Mouse (Mus musculus) midbrain, postnatal 0 days (tissue): ENCODE measurements around the gene Apobec1. TPM values are rescaled to one million over a fixed set of nuclear protein-coding genes. Genes with fewer than 3 reads are reported as not detected.

Experiments
- ATAC-seq: fragments of 200-750 bp; cut with Nextera tagmentation; 2 replicates; pipeline ENCODE4 v1.8.0; 2017; ENCODE audit warnings: moderate number of reproducible peaks, mild to moderate bottlenecking, moderate TSS enrichment, moderate library complexity; ENCODE audit not compliant: low FRiP score
- DNase-seq: peaks from one replicate; pipeline ENCODE4 v3.0.0-alpha.2; 2015; ENCODE audit warnings: low spot score
- H3K27ac ChIP-seq: fragments of 300-500 bp; sonication (generic); 2 replicates; pipeline ENCODE4 v1.5.1; 2014; ENCODE audit warnings: low read depth, mild to moderate bottlenecking, low read length, mixed read lengths
- H3K27me3 ChIP-seq: fragments of 300-500 bp; sonication (generic); 2 replicates; pipeline ENCODE4 v1.6.1; 2014; ENCODE audit warnings: low read length, control low read depth, mixed read lengths; ENCODE audit not compliant: insufficient read depth
- H3K36me3 ChIP-seq: fragments of 300-500 bp; sonication (generic); 2 replicates; pipeline ENCODE4 v1.6.1; 2014; ENCODE audit warnings: low read length, control low read depth, mixed read lengths; ENCODE audit not compliant: insufficient read depth
- H3K4me1 ChIP-seq: fragments of 300-500 bp; sonication (generic); 2 replicates; pipeline ENCODE4 v1.6.1; 2014; ENCODE audit warnings: mild to moderate bottlenecking, control low read depth, antibody characterized with exemption, low read length, mixed read lengths; ENCODE audit not compliant: insufficient read depth
- H3K4me2 ChIP-seq: fragments of 300-500 bp; sonication (generic); 2 replicates; pipeline ENCODE4 v1.6.1; 2014; ENCODE audit warnings: low read depth, mild to moderate bottlenecking, low read length, mixed read lengths; ENCODE audit not compliant: poor library complexity, severe bottlenecking
- H3K4me3 ChIP-seq: fragments of 300-500 bp; sonication (generic); 2 replicates; pipeline ENCODE4 v1.5.1; 2014; ENCODE audit warnings: low read depth, mild to moderate bottlenecking, low read length, moderate library complexity
- H3K9ac ChIP-seq: fragments of 300-500 bp; sonication (generic); replicated peaks from 2 replicates; pipeline ENCODE4 v1.6.1; 2014; ENCODE audit warnings: mild to moderate bottlenecking, low read length, moderate library complexity, mixed read lengths; ENCODE audit not compliant: poor library complexity, severe bottlenecking
- H3K9me3 ChIP-seq: fragments of 300-500 bp; sonication (generic); 2 replicates; pipeline ENCODE4 v1.6.1; 2016; ENCODE audit warnings: low read length, control low read depth
- CTCF ChIP-seq: IDR thresholded peaks from 2 replicates; pipeline ENCODE4 v1.5.1; 2016; ENCODE audit warnings: antibody characterized with exemption, mild to moderate bottlenecking
- WGBS: fragments of 180-500 bp; shearing (Covaris S2); extraction: QIAGEN DNeasy Blood & Tissue Kit; methylation state at CpG from one replicate; pipeline ENCODE4 v1.1.7; 2014; 5-methylcytosine and 5-hydroxymethylcytosine counted together
- polyA plus RNA-seq: library from polyadenylated mRNA; unstranded; fragments of >200 nt; fragmentation: Nextera tagmentation; extraction: Ambion mirVana; gene quantifications from 2 replicates; pipeline ENCODE4 v1.2.1, GENCODE M21; 2015
- total RNA-seq: library from RNA; depleted of rRNA; stranded (reverse); fragments of >200 nt; gene quantifications from 2 replicates; pipeline ENCODE4 v1.2.3, GENCODE M21; 2014; rRNA removed

The Apobec1 gene
- total and polyA plus RNA-seq, 2 experiments from 2014 or later, result 0.88 to 2.1 TPM

DNA sequence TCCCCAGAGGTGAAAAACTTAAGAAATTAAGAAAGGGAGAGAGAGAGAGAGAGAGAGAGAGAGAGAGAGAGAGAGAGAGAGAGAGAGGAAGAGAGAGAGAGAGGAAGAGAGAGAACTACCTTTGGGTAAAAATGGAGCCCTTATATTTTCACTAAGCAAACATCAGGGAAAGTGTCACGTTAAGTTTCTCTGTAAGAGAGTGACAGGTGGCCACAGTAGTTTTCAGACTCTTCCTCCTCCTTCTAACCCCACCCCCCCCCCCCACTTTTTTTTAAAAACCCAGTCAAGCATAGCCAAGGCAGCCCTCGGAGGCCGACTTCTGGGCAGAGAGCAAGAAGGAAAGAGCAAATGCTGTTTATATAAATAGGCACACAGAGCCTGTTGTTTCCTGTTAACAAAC lies 68.2 kb downstream of the Apobec1 start:
- Histone ChIP-seq H3K9ac (no peak overlapping the region), H3K4me1 (no peaks in the 10 kb centered on the region), H3K4me3 (no peak overlapping the region), H3K27ac (no peak overlapping the region), H3K4me2 (no peak overlapping the region), H3K9me3 (no peaks in the 10 kb centered on the region), H3K36me3 (no peaks in the 10 kb centered on the region), H3K27me3 (no peaks in the 10 kb centered on the region)
- 27% methylated on average over 3 of the region's 3 CpGs for WGBS
- ATAC-seq (no peak), DNase-seq (no peak)
- TF ChIP-seq CTCF, result no peak

DNA sequence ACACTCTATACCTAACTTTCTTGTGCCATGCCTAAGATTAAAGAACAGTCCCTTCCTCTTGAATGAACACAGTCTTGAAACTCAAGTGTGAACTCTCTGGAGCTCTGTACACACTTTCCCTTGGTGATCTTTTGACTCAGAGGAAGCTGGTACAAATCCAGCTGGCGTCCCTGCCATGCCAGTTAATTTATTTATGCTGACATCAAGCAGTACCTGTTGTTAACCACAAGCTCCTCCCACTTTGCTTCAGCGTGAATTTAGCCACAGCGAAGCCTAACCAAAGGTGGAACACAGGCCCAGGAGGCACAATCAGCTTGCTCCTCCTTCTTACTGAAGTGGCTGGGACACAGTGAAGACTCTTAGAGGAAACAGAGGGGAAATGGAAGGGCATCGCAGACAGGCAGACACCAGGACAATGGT lies 69.4 kb downstream of the Apobec1 start:
- DNase-seq (peak; percentile 19), ATAC-seq (no peak)
- Histone ChIP-seq H3K9me3 (no peaks in the 10 kb centered on the region), H3K27ac (no peak overlapping the region), H3K36me3 (no peaks in the 10 kb centered on the region), H3K4me1 (no peaks in the 10 kb centered on the region), H3K27me3 (no peaks in the 10 kb centered on the region), H3K9ac (no peak overlapping the region), H3K4me2 (peak overlapping the region; percentile 9; the same call in 1 of the 2 replicates), H3K4me3 (no peak overlapping the region)
- TF ChIP-seq CTCF, result no peak
- WGBS, result 6% methylated on average over 4 of the region's 4 CpGs

DNA sequence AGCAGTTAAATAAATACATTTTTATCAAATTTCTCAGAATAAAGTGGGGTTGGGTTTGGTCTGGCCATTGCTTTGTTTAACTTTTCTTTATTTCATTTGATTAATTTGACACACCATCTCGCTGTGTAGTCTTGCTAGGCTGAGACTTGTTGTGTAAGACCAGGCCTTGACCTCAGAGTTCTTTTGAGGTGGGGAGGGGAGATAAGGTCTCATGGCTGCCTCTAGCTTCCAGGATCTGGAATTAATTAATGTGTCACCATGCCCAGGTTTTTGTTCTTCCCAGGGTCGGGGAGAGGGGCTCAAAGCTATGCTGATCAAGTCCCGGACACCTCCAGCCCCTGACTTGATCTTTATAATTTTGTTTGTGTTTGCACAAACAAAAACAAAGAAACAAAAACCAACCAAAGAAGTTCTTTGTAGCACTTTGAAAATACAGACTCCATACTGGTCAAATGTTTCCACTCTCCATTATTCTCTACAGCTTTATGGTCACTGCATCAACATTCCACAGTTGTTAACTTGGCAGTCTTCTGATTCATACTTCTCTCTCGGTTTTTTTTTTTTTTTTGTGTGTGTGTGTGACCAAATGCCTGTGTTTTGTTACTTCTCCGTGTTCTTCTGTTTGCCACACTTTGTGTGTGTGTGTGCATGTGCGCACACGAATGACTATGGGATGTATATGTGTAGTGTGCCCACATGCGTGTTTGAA lies 70.6 kb downstream of the Apobec1 start:
- ATAC-seq (no peak), DNase-seq (no peak)
- Histone ChIP-seq H3K27ac (no peak overlapping the region), H3K9me3 (no peaks in the 10 kb centered on the region), H3K4me3 (no peak overlapping the region), H3K9ac (no peak overlapping the region), H3K4me1 (no peaks in the 10 kb centered on the region), H3K36me3 (no peaks in the 10 kb centered on the region), H3K4me2 (no peak overlapping the region), H3K27me3 (no peaks in the 10 kb centered on the region)
- 78% methylated on average over 8 of the region's 8 CpGs for WGBS
- no peak for TF ChIP-seq CTCF

DNA sequence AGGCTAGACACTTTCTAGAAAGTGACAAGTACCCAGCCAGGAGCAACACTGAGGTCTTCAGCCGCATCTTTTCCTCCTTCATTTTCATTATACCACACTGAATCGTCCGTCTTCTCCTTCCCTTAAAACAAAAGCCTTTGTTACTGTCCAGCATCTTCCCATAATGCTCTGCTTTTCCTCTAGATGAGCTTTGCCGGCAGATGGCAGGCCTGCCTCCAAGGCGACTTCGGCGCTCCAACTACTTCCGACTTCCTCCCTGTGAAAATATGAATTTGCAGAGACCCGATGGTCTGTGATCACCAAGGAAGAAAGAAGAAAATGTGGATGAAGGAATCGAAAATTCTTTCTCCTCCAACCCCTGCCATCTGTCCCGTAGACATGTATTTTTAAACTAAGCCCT lies 74.1 kb downstream of the Apobec1 start:
- Histone ChIP-seq H3K27ac (no peak overlapping the region), H3K27me3 (no peaks in the 10 kb centered on the region), H3K9ac (no peak overlapping the region), H3K9me3 (no peaks in the 10 kb centered on the region), H3K4me3 (no peak overlapping the region), H3K4me2 (no peak overlapping the region), H3K36me3 (no peaks in the 10 kb centered on the region), H3K4me1 (no peaks in the 10 kb centered on the region)
- no peak for TF ChIP-seq CTCF
- ATAC-seq (no peak), DNase-seq (no peak)
- 81% methylated on average over 11 of the region's 11 CpGs for WGBS

Other genes starting within 250 kb of the Apobec1 start
- 134 and 164 TPM in 2 replicates for gene Rimklb, start 103.7 kb downstream of the Apobec1 start, total RNA-seq
- 114 and 120 TPM in 2 replicates for gene Rimklb, start 103.7 kb downstream of the Apobec1 start, polyA plus RNA-seq
- 1.9 and 2.5 TPM in 2 replicates for gene Mfap5, start 96.6 kb downstream of the Apobec1 start, total RNA-seq
- 6.5 and 10.1 TPM in 2 replicates for gene Mfap5, start 96.6 kb downstream of the Apobec1 start, polyA plus RNA-seq
- 0.11 and 1.3 TPM in 2 replicates for gene Aicda, start 48.6 kb downstream of the Apobec1 start, total RNA-seq
- gene Aicda, start 48.6 kb downstream of the Apobec1 start, polyA plus RNA-seq, result 0.49 and 0.53 TPM in 2 replicates
- not detected in 2 replicates for gene Gdf3, start 7.6 kb upstream of the Apobec1 start, total RNA-seq
- not detected in 2 replicates for gene Gdf3, start 7.6 kb upstream of the Apobec1 start, polyA plus RNA-seq
- not detected in 2 replicates for gene Dppa3, start 24.0 kb upstream of the Apobec1 start, total RNA-seq
- gene Dppa3, start 24.0 kb upstream of the Apobec1 start, polyA plus RNA-seq, result not detected in 2 replicates
- 0.09 and 0.16 TPM in 2 replicates for gene Nanog, start 105.0 kb upstream of the Apobec1 start, total RNA-seq
- 0.07 and 0.10 TPM in 2 replicates for gene Nanog, start 105.0 kb upstream of the Apobec1 start, polyA plus RNA-seq
- gene Slc2a3, start 199.2 kb upstream of the Apobec1 start, total RNA-seq, result 96.0 and 129 TPM in 2 replicates
- gene Slc2a3, start 199.2 kb upstream of the Apobec1 start, polyA plus RNA-seq, result 48.4 and 50.1 TPM in 2 replicates
- gene Foxj2, start 217.5 kb upstream of the Apobec1 start, total RNA-seq, result 24.4 and 27.2 TPM in 2 replicates
- 8.6 and 8.8 TPM in 2 replicates for gene Foxj2, start 217.5 kb upstream of the Apobec1 start, polyA plus RNA-seq